Mouse (Mus musculus): Measurements from ENCODE around the gene Gpr132. TPM values are rescaled to one million over a fixed set of nuclear protein-coding genes. Genes with fewer than 3 reads are reported as not detected.

Gene Gpr132
- total and polyA plus RNA-seq, 3 experiments, result 5.4 to 6.5 TPM; not detected in 1

GRCm38 (mm10) chr12:112807796-112808195 is 60.2 kb downstream of the Gpr132 start:
- peaks cover 0 to 4% of the 10 kb centered on the region in 2 experiments; a peak in 1 of 4 replicates for H3K36me3 ChIP-seq (ENCODE audit: control insufficient read depth in 1 of 2, insufficient read depth in 2 of 2, low read length in 2 of 2)
- no peak overlapping the region for H3K9ac ChIP-seq (ENCODE audit: control insufficient read depth, low read depth, low read length, poor library complexity, severe bottlenecking)
- H3K9me3 ChIP-seq (replicated peaks; ENCODE audit: insufficient read depth, low read length), result no peaks in the 10 kb centered on the region
- no peak for DNase-seq (ENCODE audit: low read depth, low spot score)
- H3K4me3 ChIP-seq (ENCODE audit: control insufficient read depth in 1 of 2, insufficient read depth in 1 of 2, low read depth in 2 of 2, low read length in 2 of 2), result no peak overlapping the region
- peaks cover 2 to 16% of the 10 kb centered on the region in 2 experiments; a peak in 2 of 4 replicates for H3K27me3 ChIP-seq (ENCODE audit: control insufficient read depth in 1 of 2, insufficient read depth in 2 of 2, low read length in 2 of 2)
- TF ChIP-seq NELFE (IDR thresholded peaks at IDR 0.05; ENCODE audit: low read depth, low read length), result no peak
- no peak for TF ChIP-seq UBTF (IDR thresholded peaks at IDR 0.05; ENCODE audit: borderline replicate concordance, insufficient read depth, low read depth, low read length)
- no peak for TF ChIP-seq EP300 (IDR thresholded peaks at IDR 0.05; ENCODE audit: low read depth in 1 of 2, low read length in 2 of 2)
- no peak for TF ChIP-seq RCOR1 (IDR thresholded peaks at IDR 0.05; ENCODE audit: low read depth, low read length)
- TF ChIP-seq NRF1 (IDR thresholded peaks at IDR 0.05; ENCODE audit: insufficient read depth, low read depth, low read length, poor library complexity, severe bottlenecking), result no peak
- TF ChIP-seq CHD2 (IDR thresholded peaks at IDR 0.05; ENCODE audit: low read length), result no peak
- no peak for TF ChIP-seq TBP (IDR thresholded peaks at IDR 0.05; ENCODE audit: low read depth, low read length)
- no peaks in the 10 kb centered on the region; the same call in 1 of the 2 replicates for H3K79me2 ChIP-seq (ENCODE audit: control insufficient read depth, insufficient read depth, low read length, poor library complexity)
- H3K4me1 ChIP-seq (ENCODE audit: control insufficient read depth in 1 of 2, insufficient read depth in 2 of 2, low read length in 2 of 2), result peaks cover 0 to 11% of the 10 kb centered on the region in 2 experiments; a peak in 3 of 4 replicates
- H3K27ac ChIP-seq (ENCODE audit: control insufficient read depth, low read depth, low read length), result no peak overlapping the region

DNA sequence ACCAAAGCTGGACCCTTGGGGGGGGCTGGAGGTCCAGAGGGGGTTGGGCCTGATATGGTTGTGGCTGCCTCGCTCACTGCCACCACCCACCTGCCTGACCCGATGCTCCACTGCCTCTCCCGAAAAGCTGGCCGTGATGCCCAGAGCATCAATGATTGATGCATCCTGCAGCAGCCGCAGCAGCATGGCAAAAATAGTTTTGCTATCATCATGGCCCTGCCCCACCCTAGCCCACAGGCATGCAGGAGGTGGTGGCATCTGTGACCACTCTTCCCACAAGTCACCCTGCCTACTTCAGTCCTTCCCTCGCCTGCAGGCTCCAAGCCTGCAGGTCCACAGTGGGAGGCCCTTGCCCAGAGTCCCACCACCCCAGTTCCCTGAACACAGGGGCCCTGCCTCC is 62.0 kb downstream of the Gpr132 start:
- TF ChIP-seq MYC (IDR thresholded peaks at IDR 0.05; ENCODE audit: low read depth, low read length), result no peak
- no peaks in the 10 kb centered on the region for H3K9me3 ChIP-seq (replicated peaks; ENCODE audit: insufficient read depth, low read length)
- no peak for DNase-seq (ENCODE audit: low read depth, low spot score)
- peaks cover 0 to 4% of the 10 kb centered on the region in 2 experiments; a peak in 1 of 4 replicates for H3K36me3 ChIP-seq (ENCODE audit: control insufficient read depth in 1 of 2, insufficient read depth in 2 of 2, low read length in 2 of 2)
- H3K79me2 ChIP-seq (ENCODE audit: control insufficient read depth, insufficient read depth, low read length, poor library complexity), result no peaks in the 10 kb centered on the region; the same call in 1 of the 2 replicates
- H3K27me3 ChIP-seq (ENCODE audit: control insufficient read depth in 1 of 2, insufficient read depth in 2 of 2, low read length in 2 of 2), result peaks cover 2 to 16% of the 10 kb centered on the region in 2 experiments; a peak in 2 of 4 replicates
- H3K9ac ChIP-seq (ENCODE audit: control insufficient read depth, low read depth, low read length, poor library complexity, severe bottlenecking), result no peak overlapping the region
- H3K4me1 ChIP-seq (ENCODE audit: control insufficient read depth in 1 of 2, insufficient read depth in 2 of 2, low read length in 2 of 2), result peaks cover 0 to 11% of the 10 kb centered on the region in 2 experiments; a peak in 3 of 4 replicates
- no peak overlapping the region for H3K27ac ChIP-seq (ENCODE audit: control insufficient read depth, low read depth, low read length)
- H3K4me3 ChIP-seq (ENCODE audit: control insufficient read depth in 1 of 2, insufficient read depth in 1 of 2, low read depth in 2 of 2, low read length in 2 of 2), result no peak overlapping the region

- no peak overlapping the region for H3K9ac ChIP-seq (ENCODE audit: control insufficient read depth, low read depth, low read length, poor library complexity, severe bottlenecking)
- H3K9me3 ChIP-seq (replicated peaks; ENCODE audit: insufficient read depth, low read length), result no peaks in the 10 kb centered on the region
- H3K4me3 ChIP-seq (ENCODE audit: control insufficient read depth in 1 of 2, insufficient read depth in 1 of 2, low read depth in 2 of 2, low read length in 2 of 2), result no peak overlapping the region
- no peak overlapping the region for H3K27ac ChIP-seq (ENCODE audit: control insufficient read depth, low read depth, low read length)
- peaks cover 0 to 7% of the 10 kb centered on the region in 2 experiments; a peak in 2 of 4 replicates for H3K36me3 ChIP-seq (ENCODE audit: control insufficient read depth in 1 of 2, insufficient read depth in 2 of 2, low read length in 2 of 2)
- DNase-seq (ENCODE audit: low read depth, low spot score), result peak; percentile 68
- H3K27me3 ChIP-seq (ENCODE audit: control insufficient read depth in 1 of 2, insufficient read depth in 2 of 2, low read length in 2 of 2), result peaks cover 2 to 16% of the 10 kb centered on the region in 2 experiments; a peak in 2 of 4 replicates
- H3K79me2 ChIP-seq (ENCODE audit: control insufficient read depth, insufficient read depth, low read length, poor library complexity), result no peaks in the 10 kb centered on the region; the same call in 1 of the 2 replicates
- TF ChIP-seq BHLHE40 (IDR thresholded peaks at IDR 0.05; ENCODE audit: borderline replicate concordance, low read depth, low read length), result peak; percentile 74; the same call in 1 of the 2 replicates
- no peak for TF ChIP-seq TCF12 (IDR thresholded peaks at IDR 0.05; ENCODE audit: low read depth, low read length)
- H3K4me1 ChIP-seq (ENCODE audit: control insufficient read depth in 1 of 2, insufficient read depth in 2 of 2, low read length in 2 of 2), result peaks cover 8 to 19% of the 10 kb centered on the region in 2 experiments
Observed at GRCm38 (mm10) chr12:112804046-112804445, 64.0 kb downstream of the Gpr132 start.

Data from MEL (cell line).